Mouse (Mus musculus): ENCODE measurements around the gene Fgf14. TPM values are rescaled to one million over a fixed set of nuclear protein-coding genes. Genes with fewer than 3 reads are reported as not detected.

The Fgf14 gene
- total and polyA plus RNA-seq, 2 experiments from 2014 or later = 0.08 to 1.9 TPM

DNA sequence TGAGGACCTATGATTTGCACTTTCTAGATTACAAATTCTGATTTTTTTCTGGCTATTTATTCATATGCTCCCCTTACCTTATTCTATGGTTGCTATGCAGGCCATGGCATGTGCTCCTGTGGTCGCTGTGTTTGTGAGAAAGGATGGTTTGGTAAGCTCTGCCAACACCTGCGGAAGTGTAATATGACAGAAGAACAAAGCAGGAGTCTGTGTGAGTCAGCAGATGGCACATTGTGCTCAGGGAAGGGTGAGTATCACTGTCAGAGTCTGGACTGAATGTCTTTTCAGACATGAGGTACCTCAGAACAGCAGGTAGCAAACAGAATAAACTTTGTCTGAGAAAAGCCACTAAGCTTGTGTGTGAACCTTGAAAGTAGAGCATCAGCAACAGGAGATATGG, 710.4 kb downstream of the Fgf14 start:
- Histone ChIP-seq H3K27ac (ENCODE audit: low read depth) (no peak overlapping the region), H3K36me3 (replicated peaks; ENCODE audit: control insufficient read depth, insufficient read depth, low read length) (no peaks in the 10 kb centered on the region), H3K4me2 (ENCODE audit: low read depth, low read length) (no peak overlapping the region), H3K4me1 (ENCODE audit: control insufficient read depth, insufficient read depth) (no peaks in the 10 kb centered on the region), H3K27me3 (ENCODE audit: control insufficient read depth, insufficient read depth, low read length) (no peaks in the 10 kb centered on the region), H3K9me3 (replicated peaks; ENCODE audit: control insufficient read depth, low read length) (no peaks in the 10 kb centered on the region), H3K9ac (replicated peaks; ENCODE audit: low read depth, low read length) (no peak overlapping the region), H3K4me3 (ENCODE audit: low read depth, low read length) (no peak overlapping the region)
- DNase-seq (ENCODE audit: low spot score) (no peak), ATAC-seq (ENCODE audit: insufficient read depth, low read depth) (no peak)
- TF ChIP-seq EP300 (IDR thresholded peaks at IDR 0.05; ENCODE audit: low read depth) (no peak), CTCF (IDR thresholded peaks at IDR 0.05; ENCODE audit: low read depth) (no peak)
- 48% methylated on average over 2 of the region's 2 CpGs for WGBS
